Mouse (Mus musculus): ENCODE measurements at regions not wholly inside any gene's neighbourhood (a gene's known extent, or its start where the extent isn't known, plus 50 kb on each side); places are given as distances from the start of the nearest gene placed in this dataset.
A peak's percentile ranks its signal among the peaks of the same experiment; 100 is the strongest.

GRCm38 (mm10) chr7:72961321-72961720, 414.0 kb upstream of the Rgma start:
- Histone ChIP-seq H3K36me3 (ENCODE audit: poor library complexity, severe bottlenecking) (no peaks in the 10 kb centered on the region), H3K27me3 (no peaks in the 10 kb centered on the region), H3K4me3 (no peak overlapping the region), H3K27ac (no peak overlapping the region), H3K9ac (no peak overlapping the region), H3K9me3 (replicated peaks) (no peaks in the 10 kb centered on the region), H3K4me1 (peaks cover 7% of the 10 kb centered on the region; the same call in 1 of the 2 replicates), H3K4me2 (no peak overlapping the region)
- WGBS: 87% methylated on average over 4 of the region's 4 CpGs
- ATAC-seq: no peak

DNA sequence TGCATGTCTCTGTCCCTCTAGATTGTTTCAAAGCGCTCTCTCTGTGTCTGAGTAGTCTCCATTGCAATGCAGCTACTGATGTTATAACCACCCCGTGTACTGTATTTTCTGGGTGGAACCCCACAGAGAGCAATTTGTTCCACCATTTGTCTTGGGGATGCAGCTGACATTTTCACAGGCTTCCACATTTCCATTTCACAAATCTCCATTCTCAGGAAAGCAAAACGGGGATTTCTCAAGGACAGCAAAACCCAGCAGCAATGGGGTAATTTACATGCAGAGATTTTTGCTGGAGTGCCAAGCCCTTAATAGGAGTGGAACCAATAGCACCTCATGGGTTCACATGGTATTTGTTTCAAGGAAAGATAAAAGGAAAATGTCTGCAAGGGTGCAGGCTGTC, 412.5 kb upstream of the Rgma start:
- Histone ChIP-seq H3K36me3 (ENCODE audit: poor library complexity, severe bottlenecking) (no peaks in the 10 kb centered on the region), H3K4me3 (no peak overlapping the region), H3K4me2 (no peak overlapping the region), H3K27me3 (no peaks in the 10 kb centered on the region), H3K9me3 (replicated peaks) (no peaks in the 10 kb centered on the region), H3K4me1 (peaks cover 7% of the 10 kb centered on the region; the same call in 1 of the 2 replicates), H3K9ac (no peak overlapping the region), H3K27ac (no peak overlapping the region)
- ATAC-seq: no peak
- WGBS: 50% methylated on average over 3 of the region's 3 CpGs

DNA sequence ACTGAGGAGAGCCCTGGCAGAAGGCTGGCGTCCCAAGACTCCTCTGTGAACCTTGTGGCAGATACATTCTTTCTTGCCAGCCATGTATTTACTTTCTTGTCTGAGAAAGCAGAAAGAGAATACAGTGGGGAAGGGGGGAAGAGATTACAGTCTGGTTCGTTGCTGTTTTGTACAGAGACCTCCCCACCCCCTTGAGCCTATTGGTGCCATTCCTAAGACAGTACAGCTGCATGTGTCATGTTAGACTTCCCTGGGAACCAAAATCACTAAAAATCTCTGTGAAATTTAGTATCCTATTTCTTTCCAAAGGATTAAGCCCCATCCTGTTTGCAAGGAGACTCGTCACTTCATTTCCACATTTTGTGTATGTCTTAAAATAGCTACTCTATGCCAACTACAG, 411.4 kb upstream of the Rgma start:
- Histone ChIP-seq H3K4me3 (no peak overlapping the region), H3K9me3 (replicated peaks) (no peaks in the 10 kb centered on the region), H3K9ac (no peak overlapping the region), H3K27me3 (no peaks in the 10 kb centered on the region), H3K27ac (no peak overlapping the region), H3K36me3 (ENCODE audit: poor library complexity, severe bottlenecking) (no peaks in the 10 kb centered on the region), H3K4me1 (peaks cover 7% of the 10 kb centered on the region; the same call in 1 of the 2 replicates), H3K4me2 (no peak overlapping the region)
- WGBS: 90% methylated on average over 3 of the region's 3 CpGs
- ATAC-seq: no peak

GRCm38 (mm10) chr7:72968193-72968592, 407.1 kb upstream of the Rgma start:
- no peaks in the 10 kb centered on the region for H3K36me3 ChIP-seq (ENCODE audit: poor library complexity, severe bottlenecking)
- H3K9me3 ChIP-seq (replicated peaks): no peaks in the 10 kb centered on the region
- H3K9ac ChIP-seq: no peak overlapping the region
- no peak overlapping the region for H3K4me2 ChIP-seq
- H3K27me3 ChIP-seq: no peaks in the 10 kb centered on the region
- ATAC-seq: no peak
- H3K4me3 ChIP-seq: no peak overlapping the region
- H3K4me1 ChIP-seq: peaks cover 5% of the 10 kb centered on the region; the same call in 1 of the 2 replicates
- H3K27ac ChIP-seq: no peak overlapping the region
- 88% methylated on average over 4 of the region's 4 CpGs for WGBS

- Histone ChIP-seq H3K9me3 (replicated peaks) (no peaks in the 10 kb centered on the region), H3K27me3 (no peaks in the 10 kb centered on the region), H3K4me3 (no peak overlapping the region), H3K4me2 (no peak overlapping the region), H3K27ac (no peak overlapping the region), H3K4me1 (peaks cover 4% of the 10 kb centered on the region; the same call in 1 of the 2 replicates), H3K9ac (no peak overlapping the region), H3K36me3 (ENCODE audit: poor library complexity, severe bottlenecking) (no peaks in the 10 kb centered on the region)
- 72% methylated on average over 5 of the region's 5 CpGs for WGBS
- ATAC-seq: no peak
Measured at GRCm38 (mm10) chr7:72971506-72972267, 403.6 kb upstream of the Rgma start.

DNA sequence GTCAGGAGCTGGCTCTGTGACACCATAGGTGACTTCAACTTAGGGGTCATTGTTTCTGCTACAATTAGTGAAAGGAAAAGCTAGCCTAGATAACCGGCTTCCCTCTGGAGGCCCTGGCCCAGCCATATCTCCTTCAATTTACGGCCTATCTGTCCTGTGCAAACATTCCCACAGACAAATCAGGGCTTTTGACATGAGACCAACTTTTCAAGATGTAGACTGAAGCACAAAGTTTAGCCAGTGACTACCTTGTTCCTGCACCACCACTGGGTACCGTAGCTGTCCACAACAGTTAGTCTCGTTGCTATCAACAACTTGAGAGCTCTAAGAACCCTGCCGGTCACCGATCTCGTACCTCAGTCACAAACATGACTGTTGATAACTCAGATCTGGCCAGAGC, 402.9 kb upstream of the Rgma start:
- Histone ChIP-seq H3K27ac (no peak overlapping the region), H3K27me3 (no peaks in the 10 kb centered on the region), H3K4me2 (no peak overlapping the region), H3K9me3 (replicated peaks) (no peaks in the 10 kb centered on the region), H3K4me1 (peaks cover 4% of the 10 kb centered on the region; the same call in 1 of the 2 replicates), H3K9ac (no peak overlapping the region), H3K4me3 (no peak overlapping the region), H3K36me3 (ENCODE audit: poor library complexity, severe bottlenecking) (no peaks in the 10 kb centered on the region)
- WGBS: 91% methylated on average over 7 of the region's 7 CpGs
- no peak for ATAC-seq

GRCm38 (mm10) chr7:72973771-72974170, 401.5 kb upstream of the Rgma start:
- Histone ChIP-seq H3K9me3 (replicated peaks) (no peaks in the 10 kb centered on the region), H3K4me2 (no peak overlapping the region), H3K27me3 (no peaks in the 10 kb centered on the region), H3K4me1 (peaks cover 4% of the 10 kb centered on the region; the same call in 1 of the 2 replicates), H3K27ac (no peak overlapping the region), H3K4me3 (no peak overlapping the region), H3K9ac (no peak overlapping the region), H3K36me3 (ENCODE audit: poor library complexity, severe bottlenecking) (no peaks in the 10 kb centered on the region)
- ATAC-seq: no peak
- WGBS: 77% methylated on average over 3 of the region's 3 CpGs

DNA sequence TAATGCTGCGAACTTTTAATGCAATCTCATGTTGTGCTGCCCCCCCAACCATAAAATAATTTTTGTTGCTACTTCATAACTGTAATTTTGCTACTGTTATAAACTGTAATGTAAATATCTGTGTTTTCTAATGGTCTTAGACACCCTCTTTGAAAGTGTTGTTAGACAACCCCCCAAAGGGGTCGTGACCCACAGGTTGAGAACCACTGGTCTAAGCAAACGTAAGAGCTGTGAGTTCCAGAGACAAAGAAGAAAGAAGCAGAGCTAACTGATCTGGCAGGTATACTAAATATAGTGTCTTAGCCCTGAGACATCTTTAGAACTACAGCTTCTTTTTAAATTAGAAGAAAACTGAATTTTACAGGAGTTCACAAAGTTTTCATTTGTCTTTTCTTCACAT, 400.9 kb upstream of the Rgma start:
- Histone ChIP-seq H3K36me3 (ENCODE audit: poor library complexity, severe bottlenecking) (no peaks in the 10 kb centered on the region), H3K4me2 (no peak overlapping the region), H3K4me1 (peaks cover 4% of the 10 kb centered on the region; the same call in 1 of the 2 replicates), H3K9me3 (replicated peaks) (no peaks in the 10 kb centered on the region), H3K27ac (no peak overlapping the region), H3K4me3 (no peak overlapping the region), H3K9ac (no peak overlapping the region), H3K27me3 (no peaks in the 10 kb centered on the region)
- 76% methylated on average over 3 of the region's 3 CpGs for WGBS
- ATAC-seq: no peak

DNA sequence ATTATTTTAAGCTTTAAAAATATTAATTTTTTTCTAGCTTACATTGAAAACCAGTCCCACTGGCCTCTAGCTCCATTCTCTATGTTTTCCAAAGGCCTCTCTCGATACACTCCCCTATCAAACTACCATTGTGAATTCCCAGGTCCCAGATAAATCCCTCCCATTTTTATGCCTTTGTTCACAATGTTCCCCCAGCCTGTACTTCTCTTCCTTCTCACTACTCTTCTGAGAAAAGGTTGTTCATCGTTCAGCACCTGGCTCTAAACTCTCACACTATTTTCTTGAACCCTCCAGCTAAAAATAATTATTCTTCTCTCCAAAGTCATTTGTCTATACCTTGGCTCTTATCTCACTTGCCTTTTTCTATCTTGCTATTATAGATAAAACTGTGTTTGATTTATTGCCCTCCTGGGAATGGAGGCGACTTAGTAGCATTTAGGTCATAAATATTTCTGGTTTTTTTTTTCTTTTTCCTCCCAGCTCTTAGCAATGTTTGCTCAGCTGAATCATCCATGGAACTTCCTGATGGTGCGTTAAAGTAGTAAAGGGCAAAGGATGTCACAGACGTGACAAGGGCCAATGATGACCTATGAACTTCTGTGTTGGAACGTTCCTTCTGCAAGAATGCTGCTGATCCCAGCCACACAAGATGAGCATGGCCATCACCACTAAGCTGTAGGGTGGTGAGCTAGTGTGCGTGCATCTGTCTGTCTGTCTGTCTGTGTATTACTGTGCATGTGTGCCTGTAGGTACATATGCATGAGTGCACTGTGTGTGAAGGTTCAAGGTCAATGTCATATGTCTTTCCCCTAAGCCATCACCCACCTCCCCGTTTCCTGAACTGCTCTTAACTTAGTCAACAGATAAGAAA, 384.5 kb upstream of the Rgma start:
- Histone ChIP-seq H3K4me2 (no peak overlapping the region), H3K9me3 (replicated peaks) (0 out of 2 replicates have a peak, but pooled peaks cover 8% of the 10 kb centered on the region), H3K27me3 (no peaks in the 10 kb centered on the region), H3K4me3 (no peak overlapping the region), H3K27ac (no peak overlapping the region), H3K36me3 (ENCODE audit: poor library complexity, severe bottlenecking) (no peaks in the 10 kb centered on the region), H3K9ac (no peak overlapping the region), H3K4me1 (no peaks in the 10 kb centered on the region)
- ATAC-seq: no peak
- WGBS: 91% methylated on average over 8 of the region's 8 CpGs

GRCm38 (mm10) chr7:72998374-72998773, 376.9 kb upstream of the Rgma start:
- H3K4me1 ChIP-seq: 0 out of 2 replicates have a peak, but pooled peaks cover 8% of the 10 kb centered on the region
- no peak overlapping the region for H3K4me2 ChIP-seq
- WGBS: 32% methylated on average over 5 of the region's 5 CpGs
- no peak overlapping the region for H3K27ac ChIP-seq
- H3K27me3 ChIP-seq: no peaks in the 10 kb centered on the region
- no peak overlapping the region for H3K4me3 ChIP-seq
- peak; percentile 65; the same call in 1 of the 2 replicates for ATAC-seq
- no peak overlapping the region for H3K9ac ChIP-seq
- H3K9me3 ChIP-seq (replicated peaks): no peaks in the 10 kb centered on the region
- H3K36me3 ChIP-seq (ENCODE audit: poor library complexity, severe bottlenecking): no peaks in the 10 kb centered on the region

DNA sequence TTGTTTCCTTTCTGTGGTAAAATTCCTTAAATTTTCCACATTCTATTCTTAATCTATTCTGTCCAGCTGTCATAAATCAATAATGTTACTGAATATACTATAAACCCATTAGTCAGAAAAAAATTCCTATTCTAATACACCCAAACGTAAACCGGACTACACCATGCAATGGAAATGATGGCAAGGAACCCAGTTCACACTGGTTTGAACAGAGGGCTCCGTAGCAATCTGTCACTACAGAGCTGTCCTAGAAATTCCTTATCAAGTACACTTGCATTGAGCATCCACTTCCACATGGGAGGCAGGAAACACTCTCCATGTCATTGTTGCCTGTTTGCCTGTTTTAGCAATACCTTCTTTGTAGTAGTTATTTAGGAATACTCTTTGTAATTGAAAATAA, 356.2 kb upstream of the Rgma start:
- no peak overlapping the region for H3K4me3 ChIP-seq
- 0 out of 2 replicates have a peak, but pooled peaks cover 5% of the 10 kb centered on the region for H3K4me1 ChIP-seq
- no peak overlapping the region for H3K27ac ChIP-seq
- H3K9ac ChIP-seq: no peak overlapping the region
- no peaks in the 10 kb centered on the region for H3K9me3 ChIP-seq (replicated peaks)
- no peak for ATAC-seq
- H3K4me2 ChIP-seq: no peak overlapping the region
- H3K27me3 ChIP-seq: no peaks in the 10 kb centered on the region
- 91% methylated on average over 3 of the region's 3 CpGs for WGBS
- H3K36me3 ChIP-seq (ENCODE audit: poor library complexity, severe bottlenecking): no peaks in the 10 kb centered on the region

- ATAC-seq: no peak
- no peak overlapping the region for H3K27ac ChIP-seq
- 43% methylated on average over 1 of the region's 1 CpGs for WGBS
Measured at GRCm38 (mm10) chr7:73019764-73020354, 355.4 kb upstream of the Rgma start.

More at GRCm38 (mm10) chr7:73019764-73020354, 355.4 kb upstream of the Rgma start:
- H3K27me3 ChIP-seq: no peaks in the 10 kb centered on the region
- H3K4me2 ChIP-seq: no peak overlapping the region
- 0 out of 2 replicates have a peak, but pooled peaks cover under 1% of the 10 kb centered on the region for H3K4me1 ChIP-seq
- H3K4me3 ChIP-seq: no peak overlapping the region
- no peaks in the 10 kb centered on the region for H3K9me3 ChIP-seq (replicated peaks)
- H3K36me3 ChIP-seq (ENCODE audit: poor library complexity, severe bottlenecking): no peaks in the 10 kb centered on the region
- no peak overlapping the region for H3K9ac ChIP-seq

All from forebrain, embryonic 13.5 days (tissue).